Mouse (Mus musculus) bone marrow macrophage, adult 2 months (primary cell): Measurements from ENCODE around the gene Ift27.

ENCODE experiments used
- CTCF ChIP-seq: IDR thresholded peaks from 2 replicates; pipeline ENCODE4 v1.5.1; 2012; ENCODE audit warnings: low read depth, mild to moderate bottlenecking, low read length, moderate library complexity
- POLR2A ChIP-seq: IDR thresholded peaks from 2 replicates; pipeline ENCODE4 v1.6.1; 2012; ENCODE audit warnings: mild to moderate bottlenecking, low read depth, low read length, borderline replicate concordance

DNA sequence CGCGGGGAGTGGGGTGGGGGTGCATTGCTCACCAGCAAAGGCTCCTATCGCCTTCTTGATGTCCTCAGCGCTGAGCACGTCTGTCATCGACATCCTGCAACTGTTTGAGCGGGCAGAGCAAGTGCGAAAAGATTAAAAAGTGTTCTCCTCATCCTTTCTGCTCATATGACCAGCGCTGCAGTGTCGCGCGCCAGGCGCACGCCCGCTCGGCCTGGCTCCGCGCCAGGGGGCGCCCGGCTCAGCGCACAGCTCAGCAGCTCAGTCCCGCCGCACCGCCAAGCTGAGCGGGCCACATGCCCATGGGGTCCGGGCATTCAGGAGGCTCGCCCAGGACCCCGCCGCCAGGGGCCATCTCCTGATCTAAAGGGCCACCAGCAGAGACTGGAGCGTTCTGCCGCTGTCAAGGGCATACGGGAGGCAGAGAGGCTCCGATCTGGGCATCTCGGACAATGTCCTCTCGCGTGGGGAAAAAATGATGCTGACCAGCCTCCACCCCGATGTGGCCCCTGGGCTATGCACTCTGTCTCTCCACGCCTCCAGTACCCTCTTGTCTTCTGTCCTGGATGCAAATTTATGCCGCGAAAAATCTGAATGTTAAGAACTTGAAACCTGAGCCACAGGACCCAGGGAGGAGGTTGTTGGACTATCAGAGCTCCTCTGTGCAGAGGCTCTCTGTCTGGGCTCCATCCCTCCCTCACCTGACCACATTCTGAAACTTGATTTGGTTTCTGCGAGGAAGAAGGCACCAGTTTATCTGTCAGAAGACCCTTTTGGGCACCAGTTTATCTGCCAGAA is 30.3 kb upstream of the Ift27 start:
- no peak for TF ChIP-seq CTCF
- TF ChIP-seq POLR2A = no peak
